Mouse (Mus musculus): ENCODE measurements around the gene Tmc7.

Gene Tmc7

GRCm38 (mm10) chr7:118611933-118612332 lies 27.4 kb upstream of the Tmc7 start:
- Histone ChIP-seq H3K9me3 (ENCODE audit: low read length) (no peaks in the 10 kb centered on the region), H3K4me1 (replicated peaks; ENCODE audit: low read depth, low read length) (peaks cover 32% of the 10 kb centered on the region), H3K27me3 (ENCODE audit: insufficient read depth, low read length) (peaks cover 27% of the 10 kb centered on the region; the same call in 1 of the 2 replicates), H3K4me3 (replicated peaks; ENCODE audit: low read length) (0 out of 2 replicates have a peak overlapping the region, but pooled peaks have one; percentile 26), H3K36me3 (ENCODE audit: insufficient read depth, low read length) (no peaks in the 10 kb centered on the region)
- TF ChIP-seq CTCF (conservative IDR thresholded peaks at IDR 0.05; ENCODE audit: low read length): no peak
- TF ChIP-seq POU5F1 (IDR thresholded peaks at IDR 0.05; ENCODE audit: borderline replicate concordance, low read length): no peak
- no peak for TF ChIP-seq NANOG (IDR thresholded peaks at IDR 0.05; ENCODE audit: borderline replicate concordance, low read length)

- H3K4me3 ChIP-seq (replicated peaks; ENCODE audit: low read length): 0 out of 2 replicates have a peak overlapping the region, but pooled peaks have one; percentile 26
- peaks cover 32% of the 10 kb centered on the region for H3K4me1 ChIP-seq (replicated peaks; ENCODE audit: low read depth, low read length)
- H3K9me3 ChIP-seq (ENCODE audit: low read length): 0 out of 2 replicates have a peak, but pooled peaks cover 4% of the 10 kb centered on the region
- H3K36me3 ChIP-seq (ENCODE audit: insufficient read depth, low read length): no peaks in the 10 kb centered on the region
- TF ChIP-seq CTCF (conservative IDR thresholded peaks at IDR 0.05; ENCODE audit: low read length): no peak
- no peak for TF ChIP-seq POU5F1 (IDR thresholded peaks at IDR 0.05; ENCODE audit: borderline replicate concordance, low read length)
- no peak for TF ChIP-seq NANOG (IDR thresholded peaks at IDR 0.05; ENCODE audit: borderline replicate concordance, low read length)
- H3K27me3 ChIP-seq (ENCODE audit: insufficient read depth, low read length): peaks cover 27% of the 10 kb centered on the region; the same call in 1 of the 2 replicates
These were observed 26.7 kb upstream of the Tmc7 start for GRCm38 (mm10) chr7:118611185-118611749.

- TF ChIP-seq CTCF (conservative IDR thresholded peaks at IDR 0.05; ENCODE audit: low read length): no peak
- no peak for TF ChIP-seq POU5F1 (IDR thresholded peaks at IDR 0.05; ENCODE audit: borderline replicate concordance, low read length)
- no peak for TF ChIP-seq NANOG (IDR thresholded peaks at IDR 0.05; ENCODE audit: borderline replicate concordance, low read length)
- Histone ChIP-seq H3K4me3 (replicated peaks; ENCODE audit: low read length) (no peak overlapping the region), H3K4me1 (replicated peaks; ENCODE audit: low read depth, low read length) (peaks cover 32% of the 10 kb centered on the region), H3K27me3 (ENCODE audit: insufficient read depth, low read length) (peaks cover 27% of the 10 kb centered on the region; the same call in 1 of the 2 replicates), H3K9me3 (ENCODE audit: low read length) (0 out of 2 replicates have a peak, but pooled peaks cover 4% of the 10 kb centered on the region), H3K36me3 (ENCODE audit: insufficient read depth, low read length) (no peaks in the 10 kb centered on the region)
These were observed 26.2 kb upstream of the Tmc7 start for GRCm38 (mm10) chr7:118610721-118611120.

GRCm38 (mm10) chr7:118609815-118610214 lies 25.3 kb upstream of the Tmc7 start:
- peaks cover 27% of the 10 kb centered on the region; the same call in 1 of the 2 replicates for H3K27me3 ChIP-seq (ENCODE audit: insufficient read depth, low read length)
- H3K4me1 ChIP-seq (replicated peaks; ENCODE audit: low read depth, low read length): peaks cover 32% of the 10 kb centered on the region
- no peak overlapping the region for H3K4me3 ChIP-seq (replicated peaks; ENCODE audit: low read length)
- TF ChIP-seq POU5F1 (IDR thresholded peaks at IDR 0.05; ENCODE audit: borderline replicate concordance, low read length): no peak
- TF ChIP-seq NANOG (IDR thresholded peaks at IDR 0.05; ENCODE audit: borderline replicate concordance, low read length): no peak
- TF ChIP-seq CTCF (conservative IDR thresholded peaks at IDR 0.05; ENCODE audit: low read length): no peak
- H3K9me3 ChIP-seq (ENCODE audit: low read length): 0 out of 2 replicates have a peak, but pooled peaks cover 4% of the 10 kb centered on the region
- H3K36me3 ChIP-seq (ENCODE audit: insufficient read depth, low read length): no peaks in the 10 kb centered on the region

GRCm38 (mm10) chr7:118604842-118605241 lies 20.3 kb upstream of the Tmc7 start:
- TF ChIP-seq POU5F1 (IDR thresholded peaks at IDR 0.05; ENCODE audit: borderline replicate concordance, low read length) (no peak), CTCF (conservative IDR thresholded peaks at IDR 0.05; ENCODE audit: low read length) (no peak), NANOG (IDR thresholded peaks at IDR 0.05; ENCODE audit: borderline replicate concordance, low read length) (no peak)
- Histone ChIP-seq H3K27me3 (ENCODE audit: insufficient read depth, low read length) (peaks cover 12% of the 10 kb centered on the region), H3K36me3 (ENCODE audit: insufficient read depth, low read length) (no peaks in the 10 kb centered on the region), H3K9me3 (ENCODE audit: low read length) (0 out of 2 replicates have a peak, but pooled peaks cover 4% of the 10 kb centered on the region), H3K4me1 (replicated peaks; ENCODE audit: low read depth, low read length) (0 out of 2 replicates have a peak, but pooled peaks cover 4% of the 10 kb centered on the region), H3K4me3 (replicated peaks; ENCODE audit: low read length) (no peak overlapping the region)

GRCm38 (mm10) chr7:118599954-118600631 lies 15.6 kb upstream of the Tmc7 start:
- no peak for TF ChIP-seq NANOG (IDR thresholded peaks at IDR 0.05; ENCODE audit: borderline replicate concordance, low read length)
- TF ChIP-seq CTCF (conservative IDR thresholded peaks at IDR 0.05; ENCODE audit: low read length): no peak
- no peak for TF ChIP-seq POU5F1 (IDR thresholded peaks at IDR 0.05; ENCODE audit: borderline replicate concordance, low read length)
- H3K4me3 ChIP-seq (replicated peaks; ENCODE audit: low read length): no peak overlapping the region
- H3K9me3 ChIP-seq (ENCODE audit: low read length): no peaks in the 10 kb centered on the region
- peaks cover 30% of the 10 kb centered on the region for H3K4me1 ChIP-seq (replicated peaks; ENCODE audit: low read depth, low read length)
- peaks cover 34% of the 10 kb centered on the region for H3K27me3 ChIP-seq (ENCODE audit: insufficient read depth, low read length)
- no peaks in the 10 kb centered on the region for H3K36me3 ChIP-seq (ENCODE audit: insufficient read depth, low read length)

GRCm38 (mm10) chr7:118597201-118597600 lies 12.7 kb upstream of the Tmc7 start, which contains the start of gene Tmc5:
Tmc5 (plus strand) TSS chr7:118597297.
- Histone ChIP-seq H3K9me3 (ENCODE audit: low read length) (no peaks in the 10 kb centered on the region), H3K27me3 (ENCODE audit: insufficient read depth, low read length) (peaks cover 34% of the 10 kb centered on the region), H3K36me3 (ENCODE audit: insufficient read depth, low read length) (no peaks in the 10 kb centered on the region), H3K4me3 (replicated peaks; ENCODE audit: low read length) (peak within 1 kb of the TSS; percentile 69), H3K4me1 (replicated peaks; ENCODE audit: low read depth, low read length) (peaks cover 55% of the 10 kb centered on the region)
- no peak for TF ChIP-seq CTCF (conservative IDR thresholded peaks at IDR 0.05; ENCODE audit: low read length)
- TF ChIP-seq POU5F1 (IDR thresholded peaks at IDR 0.05; ENCODE audit: borderline replicate concordance, low read length): no peak
- no peak for TF ChIP-seq NANOG (IDR thresholded peaks at IDR 0.05; ENCODE audit: borderline replicate concordance, low read length)

- Histone ChIP-seq H3K36me3 (ENCODE audit: insufficient read depth, low read length) (no peaks in the 10 kb centered on the region), H3K27me3 (ENCODE audit: insufficient read depth, low read length) (peaks cover 34% of the 10 kb centered on the region), H3K9me3 (ENCODE audit: low read length) (no peaks in the 10 kb centered on the region), H3K4me1 (replicated peaks; ENCODE audit: low read depth, low read length) (peaks cover 63% of the 10 kb centered on the region), H3K4me3 (replicated peaks; ENCODE audit: low read length) (no peak overlapping the region)
- TF ChIP-seq NANOG (IDR thresholded peaks at IDR 0.05; ENCODE audit: borderline replicate concordance, low read length) (no peak), CTCF (conservative IDR thresholded peaks at IDR 0.05; ENCODE audit: low read length) (no peak), POU5F1 (IDR thresholded peaks at IDR 0.05; ENCODE audit: borderline replicate concordance, low read length) (no peak)
These were observed 11.7 kb upstream of the Tmc7 start for GRCm38 (mm10) chr7:118596271-118596670.
